In the genomic region with DNA sequence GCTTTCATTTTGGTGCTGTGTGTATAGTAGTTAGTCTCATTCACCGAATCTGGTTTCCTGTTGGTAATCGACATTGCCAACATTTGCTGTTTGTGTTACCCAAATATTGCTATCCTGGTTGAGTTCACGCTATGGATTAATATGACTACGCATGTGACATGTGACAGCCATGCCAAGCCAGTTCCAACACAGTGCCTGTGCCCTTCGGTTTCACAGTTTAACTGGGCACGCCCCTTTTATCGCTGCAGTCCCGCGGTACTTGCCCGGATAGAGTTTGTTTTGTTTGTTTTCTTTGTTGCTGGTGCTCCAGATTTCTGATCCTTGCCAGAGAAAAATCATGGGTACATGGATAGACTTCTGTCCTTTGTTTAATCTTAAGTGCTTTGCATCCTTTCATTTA, we compare ENCODE assay signal across 21 mouse cellular contexts. TPM values are rescaled to one million over a fixed set of nuclear protein-coding genes. Genes with fewer than 3 reads are reported as not detected.
DNase-seq lines count a peak whose midpoint lies in the region; ATAC-seq and TF ChIP-seq lines count a peak whose summit lies in the region.
"Had no signal": no experiment of that assay in that cellular context is flagged by ENCODE, and none has a peak within 500 bp of the region (broad histone marks: within the 10 kb centered on the region; RNA-seq: fewer than 3 reads in every experiment).

No protein-coding gene starts in this region.

- 79% methylated on average over 10 of the region's 10 CpGs for WGBS in liver, adult 2 months
- WGBS in liver, embryonic 12.5 days (ENCODE audit: insufficient replicate concordance) = 81% methylated on average over 10 of the region's 10 CpGs
- 55% methylated on average over 10 of the region's 10 CpGs for WGBS in large intestine, adult 2 months

- H3K4me1 ChIP-seq in liver, adult 2 months (ENCODE audit: control insufficient read depth, insufficient read depth, low read length) = peaks cover 9% of the 10 kb centered on the region; the same call in 1 of the 2 replicates
- no peaks in the 10 kb centered on the region for H3K4me1 ChIP-seq in liver, embryonic 12.5 days

- no peaks in the 10 kb centered on the region for H3K79me2 ChIP-seq in liver, adult 2 months (ENCODE audit: control insufficient read depth, insufficient read depth, low read length)

- no peak overlapping the region for H3K9ac ChIP-seq in liver, adult 2 months (ENCODE audit: low read depth, low read length)
- H3K9ac ChIP-seq in liver, embryonic 12.5 days = no peak overlapping the region

- no peak overlapping the region for H3K4me2 ChIP-seq in liver, embryonic 12.5 days

- ATAC-seq in liver, embryonic 12.5 days = no peak
- ATAC-seq: activated CD4-positive, CD25-positive, alpha-beta regulatory T cell, adult 4 months; CD4-positive, CD25-positive, alpha-beta regulatory T cell, adult 4 months; Patski had no signal

- DNase-seq in heart, adult 11 months = peak; percentile 62
- no peak for DNase-seq in heart, adult 18-20 months
- peak; percentile 75 for DNase-seq in liver, adult 2 months (ENCODE audit: extremely low read depth, low read depth, low spot score)
- DNase-seq in large intestine, adult 2 months (ENCODE audit: low read depth, low spot score) = peak; percentile 11
- no peak for DNase-seq in urinary bladder, postnatal 36 days (ENCODE audit: low spot score in 2 of 2)
- DNase-seq: adrenal gland, adult 2 months; adrenal gland, adult 8-10 months; adrenal gland, postnatal 10 days; adrenal gland, postnatal 14 days; adrenal gland, postnatal 25 days; adrenal gland, postnatal 36 days; B cell, adult 2 months; cerebellum, adult 11 months; cerebellum, adult 11-12 months; cerebellum, adult 18-20 months had no signal

- TF ChIP-seq POLR2A in liver, adult 2 months (IDR thresholded peaks at IDR 0.05; ENCODE audit: extremely low read depth, insufficient read depth, low read length) = no peak

- H3K27me3 ChIP-seq in liver, adult 2 months (ENCODE audit: control insufficient read depth, insufficient read depth, low read length) = no peaks in the 10 kb centered on the region
- H3K27me3 ChIP-seq in liver, embryonic 12.5 days (replicated peaks) = no peaks in the 10 kb centered on the region
- H3K27me3 ChIP-seq: CH12.LX, Patski had no signal

- H3K36me3 ChIP-seq in liver, adult 2 months (ENCODE audit: control insufficient read depth, insufficient read depth, low read length) = no peaks in the 10 kb centered on the region
- no peaks in the 10 kb centered on the region for H3K36me3 ChIP-seq in liver, embryonic 12.5 days
- H3K36me3 ChIP-seq: G1E had no signal

- no peak overlapping the region for H3K27ac ChIP-seq in liver, adult 2 months (replicated peaks; ENCODE audit: insufficient read depth, low read depth, low read length)
- H3K27ac ChIP-seq in liver, embryonic 12.5 days = no peak overlapping the region

- H3K4me3 ChIP-seq in liver, adult 2 months (ENCODE audit: insufficient read depth, low read depth, low read length) = no peak overlapping the region
- no peak overlapping the region for H3K4me3 ChIP-seq in liver, embryonic 12.5 days

- TF ChIP-seq CTCF in liver, adult 2 months (IDR thresholded peaks at IDR 0.05; ENCODE audit: low read depth, low read length) = no peak

- no peaks in the 10 kb centered on the region for H3K9me3 ChIP-seq in liver, embryonic 12.5 days (replicated peaks)
- H3K9me3 ChIP-seq: G1E had no signal

RNA-seq across cellular contexts. Expression of a gene that starts 19.8 kb away (rescaled TPM):
- total RNA-seq in heart, adult 18-20 months (2021) = 10 to 100 TPM; 12.8 to 16.0 TPM
- total RNA-seq in liver, adult 2 months (2014; rRNA removed) = 3.9 and 4.9 TPM in 2 replicates
- 1.6 and 1.8 TPM in 2 replicates for polyA plus RNA-seq in liver, adult 2 months (2012; rRNA removed)
- polyA plus RNA-seq in liver, embryonic 12.5 days (2016; fragmentation: Nextera tagmentation; extraction: Ambion mirVana) = 25.7 and 26.1 TPM in 2 replicates
- 3.2 and 3.9 TPM in 2 replicates for polyA plus RNA-seq in large intestine, adult 2 months (2012; rRNA removed)

Comparison
In these comparisons a context has a peak if more than half of its experiments do, and no peak if none do; other contexts are left out.
1. DNase-seq: peak in heart, adult 11 months (single experiment), liver, adult 2 months (single experiment) and large intestine, adult 2 months (single experiment); none in heart, adult 18-20 months (0 of 2) and urinary bladder, postnatal 36 days (0 of 2).